Comparison of ENCODE assay signal across 8 mouse cellular contexts in genomic region chrX:169997854-169998456, GRCm38 (mm10). TPM values are rescaled to one million over a fixed set of nuclear protein-coding genes. Genes with fewer than 3 reads are reported as not detected.
DNase-seq lines count a peak whose midpoint lies in the region; ATAC-seq lines count a peak whose summit lies in the region.
"Not testable (repeated sequence)": the region's sequence is repeated elsewhere in the genome, so short reads cannot be mapped to it uniquely, and the experiment has no call there.

No protein-coding gene starts in this region.

- intact Hi-C loops in gastrocnemius, postnatal 14 days (cut with DNase I; ENCODE audit: low total_unique reads), result loop anchor here (2.0 kb wide), 1 partner anchor 19 kb away; no protein-coding TSS in a partner anchor
- intact Hi-C loops in left cerebral cortex, postnatal 10 days (cut with DNase I), result not testable (repeated sequence)

- peak; percentile 100 for DNase-seq in adrenal gland, adult (ENCODE audit: inconsistent age in 2 of 2, low spot score in 1 of 2)
- DNase-seq in embryo, embryonic 10.5 days (ENCODE audit: low spot score), result peak; percentile 89
- DNase-seq in gastrocnemius, postnatal 14 days, result peak; percentile 100
- DNase-seq in left cerebral cortex, postnatal 10 days (ENCODE audit: extremely low spot score in 1 of 2, low spot score in 2 of 2), result peak; percentile 100
- DNase-seq in right cerebral cortex, postnatal 25 days, result peak; percentile 100
- peak; percentile 100 for DNase-seq in urinary bladder, postnatal 4 days (ENCODE audit: low spot score in 2 of 2)

- peak; percentile 62 for ATAC-seq in inflammation-experienced regulatory T-cells, adult 6 months
- peak; percentile 59 for ATAC-seq in megakaryocyte-erythroid progenitor cell, adult 5-6 weeks (replicated peaks; ENCODE audit: low FRiP score, low TSS enrichment, poor library complexity, severe bottlenecking)

RNA-seq across cellular contexts. Expression of gene Gm21887, which starts 11.5 kb away (rescaled TPM):
- 10 to 100 TPM; 32.5 to 36.1 TPM for total RNA-seq in gastrocnemius, postnatal 14 days (2021)
- polyA plus RNA-seq in inflammation-experienced regulatory T-cells, adult 6 months (2017; shearing (Covaris generic)), result 10 to 100 TPM in 2 of 3 experiments, under 1 TPM in 1; 0.88 to 24.9 (median 14.6) TPM
- total RNA-seq in left cerebral cortex, postnatal 10 days (2021), result 100 to 1,000 TPM; 164 to 223 TPM
- total RNA-seq in megakaryocyte-erythroid progenitor cell, adult 5-6 weeks (2014; fragmentation: Nextera tagmentation), result 80.7 and 142 TPM in 2 replicates
- total RNA-seq in megakaryocyte-erythroid progenitor cell, adult 5-6 weeks (2017), result 87.0 and 105 TPM in 2 replicates

Comparison
In these comparisons a context has a peak if more than half of its experiments do, and no peak if none do; other contexts are left out.
1. Peak in every context shown above with its lines: DNase-seq and ATAC-seq.